Mouse (Mus musculus): Measurements from ENCODE around the gene Zfp541.

The Zfp541 gene

GRCm38 (mm10) chr7:16080581-16080980 is 19.0 kb downstream of the Zfp541 start:
- DNase-seq (ENCODE audit: low spot score), result no peak

DNA sequence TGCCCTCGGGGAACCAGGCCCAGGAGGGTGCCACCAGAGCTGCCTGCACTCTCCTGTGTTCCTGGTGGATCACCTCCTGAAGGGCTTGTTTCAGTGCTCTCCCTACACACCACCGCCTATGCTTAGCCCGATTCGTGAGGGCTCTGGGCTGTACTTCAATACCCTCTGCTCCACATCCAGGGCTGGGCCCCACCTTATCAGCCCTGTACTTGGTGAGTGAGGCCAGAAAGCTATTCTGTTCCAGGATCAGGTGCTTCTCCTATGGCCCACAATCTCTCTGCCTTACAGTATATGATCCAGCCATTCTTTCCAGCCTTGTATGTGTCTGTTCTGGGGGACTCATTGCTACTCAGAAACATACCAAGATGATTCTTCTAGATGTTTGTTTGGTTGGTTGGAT is 21.7 kb downstream of the Zfp541 start:
- no peak for DNase-seq (ENCODE audit: low spot score)

GRCm38 (mm10) chr7:16087587-16087986 is 26.0 kb downstream of the Zfp541 start:
- DNase-seq (ENCODE audit: low spot score), result no peak

- no peak for DNase-seq (ENCODE audit: low spot score)
Measured at GRCm38 (mm10) chr7:16094592-16094991, 33.0 kb downstream of the Zfp541 start.

DNA sequence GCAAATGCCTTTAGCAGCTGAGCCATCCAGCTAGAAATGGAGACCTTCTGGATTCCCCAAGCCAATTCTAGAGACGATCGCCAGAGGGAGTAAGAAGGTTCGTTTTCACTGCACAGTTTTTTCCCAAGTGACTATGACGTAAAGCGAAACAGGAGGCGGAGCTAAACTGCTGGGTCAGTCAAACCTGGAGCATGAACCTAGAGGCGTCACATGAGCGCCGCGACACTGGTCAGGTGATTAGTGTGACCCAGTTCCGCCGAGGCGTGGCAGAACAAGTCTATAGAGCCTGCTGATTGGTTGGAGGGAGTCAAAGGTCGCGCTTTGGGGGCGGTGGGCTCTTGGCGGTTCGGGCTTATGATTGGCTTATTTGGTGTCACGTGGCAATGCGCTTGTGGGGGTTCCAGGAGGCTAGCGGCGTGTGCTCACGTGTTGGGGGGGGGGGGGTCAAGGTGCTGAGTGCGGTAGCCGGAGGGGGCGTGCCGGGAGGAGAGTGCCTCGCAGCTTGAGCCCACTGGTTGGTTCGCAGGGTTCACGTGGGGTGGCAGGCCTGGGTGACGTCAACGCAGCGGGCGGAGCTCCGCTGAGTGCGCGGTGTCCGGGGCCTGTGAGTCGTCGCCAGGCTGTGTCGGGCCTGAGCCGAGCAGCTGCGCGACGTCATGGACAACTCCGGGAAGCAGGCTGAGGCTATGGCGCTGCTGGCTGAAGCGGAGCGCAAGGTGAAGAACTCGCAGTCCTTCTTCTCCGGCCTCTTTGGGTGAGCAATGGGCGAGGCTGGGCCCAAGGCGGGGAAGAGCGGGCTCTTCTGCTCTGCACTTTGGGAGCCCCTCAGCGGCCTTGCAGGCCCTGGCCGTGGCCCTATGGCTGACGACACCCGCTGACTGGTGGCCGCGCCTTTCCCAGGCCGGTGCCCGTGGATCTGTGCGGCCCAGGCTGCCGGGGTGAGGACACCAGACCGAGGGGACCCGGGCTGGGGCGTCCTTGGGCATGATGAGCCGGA is 36.7 kb downstream of the Zfp541 start, which contains the start of gene Napa:
Gene Napa (plus strand): TSS at position 438 of the 997 bp plus-strand sequence.
- peak; percentile 100 for DNase-seq (ENCODE audit: low spot score)

- DNase-seq (ENCODE audit: low spot score), result no peak
Measured at GRCm38 (mm10) chr7:16099901-16100300, 38.3 kb downstream of the Zfp541 start.

- DNase-seq (ENCODE audit: low spot score), result no peak
Measured at GRCm38 (mm10) chr7:16101081-16101480, 39.5 kb downstream of the Zfp541 start.

DNA sequence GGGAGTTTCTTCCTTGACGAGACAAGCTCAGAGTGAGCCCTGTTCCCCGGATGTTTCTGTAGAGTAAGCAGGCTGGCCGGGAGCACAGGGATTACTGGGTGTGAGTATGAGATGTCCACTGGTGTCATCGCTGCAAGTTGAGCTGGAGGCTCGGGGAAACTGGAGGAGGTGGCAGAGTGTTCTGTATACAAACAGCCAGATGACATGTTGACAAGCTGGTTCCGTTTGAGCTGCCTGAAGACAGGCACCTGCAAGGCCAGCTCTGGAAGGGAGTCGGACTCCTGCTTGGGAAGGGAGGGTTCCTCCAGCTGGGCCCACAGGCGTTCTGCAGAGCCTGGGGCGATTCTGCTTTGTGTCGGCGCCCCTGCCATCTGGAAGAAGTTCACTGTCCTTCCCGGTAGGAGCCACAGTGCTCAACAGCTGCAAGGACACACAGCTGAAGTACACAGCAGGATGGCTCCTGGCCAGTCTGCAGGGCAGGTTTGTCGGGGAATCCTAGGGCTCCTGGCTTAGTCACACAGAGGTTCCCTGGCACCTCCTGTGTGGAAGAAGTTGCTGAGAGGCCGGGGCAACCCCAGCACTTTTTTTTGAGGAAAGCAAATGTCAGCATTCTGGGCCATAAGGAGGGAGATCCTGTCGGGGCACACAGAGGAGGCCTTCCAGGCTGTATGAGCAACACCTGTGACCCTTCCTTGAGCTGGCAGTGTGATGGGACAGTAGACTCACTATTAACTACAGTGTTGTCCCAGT is 40.3 kb downstream of the Zfp541 start:
- peak; percentile 9 for DNase-seq (ENCODE audit: low spot score)

- DNase-seq (ENCODE audit: low spot score), result no peak
Measured at GRCm38 (mm10) chr7:16102686-16103226, 41.1 kb downstream of the Zfp541 start.

DNA sequence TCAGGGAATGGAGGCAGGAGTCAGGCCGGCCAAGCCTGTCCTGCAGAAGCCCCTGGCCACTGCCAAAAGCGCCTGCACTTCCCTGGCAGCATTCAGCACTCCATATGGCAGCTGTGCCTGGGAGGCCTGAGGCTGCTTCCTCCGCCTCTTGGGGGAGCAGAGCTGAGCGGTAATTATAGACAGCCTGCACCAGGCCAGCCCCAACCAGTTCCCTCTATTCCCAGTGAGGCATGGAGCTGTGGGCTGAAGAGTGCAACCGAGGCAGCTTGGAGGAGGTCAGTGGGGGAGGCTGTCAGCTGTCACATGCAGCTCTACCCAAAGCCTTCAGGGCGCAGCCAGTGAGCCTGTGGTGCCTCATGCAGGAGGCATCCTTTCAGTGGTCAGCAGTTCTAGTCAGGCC is 42.1 kb downstream of the Zfp541 start:
- DNase-seq (ENCODE audit: low spot score), result no peak

- DNase-seq (ENCODE audit: low spot score), result no peak
Measured at GRCm38 (mm10) chr7:16104611-16105388, 43.2 kb downstream of the Zfp541 start.

DNA sequence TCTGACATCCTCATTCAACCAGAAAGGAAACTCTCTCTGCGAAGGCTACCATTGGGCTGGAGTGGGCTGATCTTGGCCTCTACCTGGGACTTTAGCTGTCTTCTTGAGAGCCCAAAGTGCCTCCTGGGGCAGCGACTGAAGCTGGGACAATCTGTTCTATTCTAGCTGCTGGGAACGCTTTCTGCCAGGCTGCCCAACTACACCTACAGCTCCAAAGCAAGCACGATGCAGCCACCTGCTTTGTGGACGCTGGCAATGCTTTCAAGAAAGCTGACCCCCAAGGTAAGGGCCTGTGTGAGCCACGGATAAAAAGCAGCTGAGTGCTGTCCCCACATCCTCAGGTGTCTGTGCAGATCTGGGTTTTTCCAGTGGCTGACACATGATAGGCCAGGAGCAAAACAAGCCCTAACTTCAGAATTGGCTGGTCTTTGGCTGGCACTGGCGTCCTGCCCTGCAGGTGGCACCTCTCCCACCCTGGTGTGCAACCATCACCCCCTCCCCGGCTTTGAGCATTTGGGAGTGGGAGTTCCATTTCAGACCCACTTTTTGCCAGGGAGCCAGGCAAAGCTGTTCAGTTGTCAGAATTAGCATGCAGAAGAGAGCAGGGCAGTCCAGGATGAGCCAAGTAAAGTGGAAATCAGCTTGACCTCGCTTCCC is 47.4 kb downstream of the Zfp541 start:
- DNase-seq (ENCODE audit: low spot score), result no peak

DNA sequence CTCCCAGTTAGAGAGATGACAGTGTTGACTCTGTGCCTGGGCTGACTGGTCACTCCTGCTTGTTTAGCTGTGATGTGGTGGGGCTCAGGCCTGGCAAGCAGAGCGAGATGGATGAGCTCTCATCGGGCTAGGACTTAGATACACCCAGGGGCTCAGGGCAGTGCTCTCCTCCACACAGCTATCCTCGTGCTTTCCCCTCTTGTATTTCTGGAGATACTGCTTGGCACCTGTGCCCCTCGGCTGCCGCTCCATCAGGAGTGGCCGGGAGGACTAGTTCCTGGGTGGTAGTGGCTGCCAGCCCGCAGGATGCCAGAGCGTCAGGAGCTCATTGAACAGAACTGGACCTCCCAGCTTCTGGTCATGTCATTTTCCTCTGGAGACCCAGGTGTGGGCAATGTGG is 48.5 kb downstream of the Zfp541 start:
- no peak for DNase-seq (ENCODE audit: low spot score)

GRCm38 (mm10) chr7:16111284-16112090 is 49.9 kb downstream of the Zfp541 start:
- DNase-seq (ENCODE audit: low spot score), result no peak

DNA sequence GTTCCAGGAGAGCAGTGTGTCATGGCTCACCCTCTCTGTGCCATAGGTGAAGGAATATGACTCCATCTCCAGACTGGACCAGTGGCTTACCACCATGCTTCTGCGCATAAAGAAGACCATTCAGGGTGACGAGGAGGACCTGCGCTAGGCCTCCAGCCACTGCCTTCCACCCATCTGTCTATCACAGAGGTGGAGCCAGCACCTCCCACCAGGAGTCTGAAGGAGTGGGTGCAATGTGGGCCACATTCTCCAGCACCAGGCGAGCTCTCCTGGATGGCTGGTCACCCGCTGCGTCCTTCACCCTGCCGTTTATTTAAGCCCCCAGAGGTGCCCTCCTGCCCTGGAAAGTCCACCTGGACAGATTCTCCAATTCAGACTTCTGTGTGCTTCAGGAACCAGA is 54.8 kb downstream of the Zfp541 start:
- no peak for DNase-seq (ENCODE audit: low spot score)

DNA sequence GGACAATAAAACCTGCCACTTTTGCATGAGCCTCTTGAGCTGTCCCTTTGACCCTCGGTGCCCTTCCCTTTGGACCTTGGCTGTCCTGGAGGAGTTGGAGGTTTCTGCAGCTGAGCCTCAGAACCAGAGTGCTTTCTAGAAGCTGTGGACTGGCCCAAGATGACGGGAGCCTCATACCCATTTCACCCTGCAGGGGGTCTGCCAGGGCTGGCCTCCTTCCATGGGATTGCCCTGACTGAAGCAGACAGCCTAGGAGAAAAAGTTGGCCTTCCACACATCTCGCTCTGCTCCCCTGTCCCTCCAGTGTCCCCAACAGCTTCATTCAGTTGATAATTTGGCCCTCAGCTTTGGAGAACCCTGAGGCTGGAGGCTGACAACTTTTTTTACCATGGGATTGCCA is 55.5 kb downstream of the Zfp541 start:
- no peak for DNase-seq (ENCODE audit: low spot score)

DNA sequence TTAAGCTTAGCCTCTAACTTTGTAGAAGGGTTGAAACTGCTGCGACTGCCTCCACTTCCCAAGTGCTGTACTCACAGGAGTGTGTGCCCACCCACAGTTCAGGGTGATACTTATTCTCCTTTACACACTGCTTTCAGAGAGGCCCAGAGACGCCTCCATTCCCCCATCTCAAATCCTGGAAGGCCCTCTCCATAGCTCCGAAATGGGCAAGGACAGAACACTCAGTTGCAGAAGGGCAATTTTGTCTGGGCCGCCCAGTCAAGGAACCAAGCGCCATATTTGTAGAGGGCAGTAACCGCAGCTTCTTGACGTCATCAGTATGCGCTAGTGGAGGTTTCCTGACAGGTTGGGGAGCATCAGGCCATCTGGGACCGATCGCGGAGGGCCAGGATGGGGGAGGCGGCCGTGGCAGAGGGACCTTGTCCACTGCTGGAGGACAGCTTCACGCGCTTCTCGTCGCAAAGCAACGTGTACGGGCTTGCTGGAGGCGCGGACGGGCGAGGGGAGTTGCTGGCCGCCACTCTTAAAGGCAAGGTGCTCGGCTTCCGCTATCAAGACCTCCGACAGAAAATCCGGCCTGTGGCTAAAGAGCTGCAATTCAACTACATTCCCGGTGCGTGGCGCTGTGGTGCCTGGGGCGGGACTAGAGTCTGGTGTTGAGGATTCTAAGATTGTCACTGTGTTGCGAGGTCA is 58.1 kb downstream of the Zfp541 start, which contains the start of gene Kptn:
Gene Kptn (plus strand): TSS at position 327 of the 693 bp plus-strand sequence.
- DNase-seq (ENCODE audit: low spot score), result peak; percentile 92

GRCm38 (mm10) chr7:16120262-16120600 is 58.6 kb downstream of the Zfp541 start:
- DNase-seq (ENCODE audit: low spot score), result no peak

DNA sequence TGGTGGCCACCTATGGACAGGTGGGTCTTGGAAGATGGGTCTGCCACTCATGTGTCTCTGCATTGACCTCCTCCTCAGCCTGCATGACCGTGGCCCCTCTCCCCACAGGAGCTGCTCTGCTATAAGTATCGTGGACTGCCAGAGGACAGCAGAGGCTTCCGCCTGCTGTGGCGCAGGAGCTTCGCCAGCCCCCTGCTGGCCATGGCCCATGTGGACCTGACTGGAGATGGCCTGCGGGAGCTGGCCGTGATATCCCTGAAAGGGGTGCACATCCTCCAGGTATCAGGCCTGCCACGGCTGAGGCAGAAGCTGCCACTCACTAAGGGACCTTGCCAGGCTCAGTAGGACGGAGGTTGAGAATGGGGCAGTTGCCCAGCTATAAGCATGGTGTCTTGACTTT is 64.2 kb downstream of the Zfp541 start:
- no peak for DNase-seq (ENCODE audit: low spot score)

DNA sequence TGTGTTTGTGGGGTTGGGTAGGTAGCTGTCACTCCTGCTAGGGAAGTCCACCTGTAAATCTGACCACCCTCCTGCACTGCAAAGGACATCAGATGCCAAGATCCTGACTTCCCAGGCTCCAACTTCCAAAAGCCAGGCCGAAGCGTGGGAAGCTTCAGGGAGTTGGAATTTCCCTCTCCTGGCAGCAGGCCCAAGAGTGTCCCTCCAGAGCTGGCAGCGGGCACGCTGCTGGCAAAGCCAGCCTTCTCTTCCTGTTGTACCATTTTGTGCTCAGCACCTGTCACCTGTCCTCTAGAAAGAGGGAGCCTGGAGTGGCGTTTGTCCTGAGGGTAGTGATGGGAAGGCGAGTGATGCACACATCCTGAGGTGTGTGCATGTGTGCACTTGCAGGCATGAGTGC is 66.7 kb downstream of the Zfp541 start:
- DNase-seq (ENCODE audit: low spot score), result no peak

Data from lung, postnatal 25 days (tissue).